Mouse (Mus musculus) adrenal gland, adult 8-10 months (tissue): ENCODE measurements around the gene Tnnc2. TPM values are rescaled to one million over a fixed set of nuclear protein-coding genes. Genes with fewer than 3 reads are reported as not detected.
"Not testable (repeated sequence)": the region's sequence is repeated elsewhere in the genome, so short reads cannot be mapped to it uniquely, and the experiment has no call there.

ENCODE experiments used
- DNase-seq: peaks from one replicate; pipeline ENCODE4 v3.0.0; 2022
- total RNA-seq, 4 experiments: library from RNA; stranded (reverse); gene quantifications; 2 replicates each; pipeline ENCODE4 v1.2.4; 2022

The Tnnc2 gene
- not detected for total RNA-seq

- no peak for DNase-seq
These were observed at the start of gene Tnnc2 for GRCm38 (mm10) chr2:164779481-164780086. Gene Tnnc2, minus strand, starts transcription at chr2:164779967.

DNA sequence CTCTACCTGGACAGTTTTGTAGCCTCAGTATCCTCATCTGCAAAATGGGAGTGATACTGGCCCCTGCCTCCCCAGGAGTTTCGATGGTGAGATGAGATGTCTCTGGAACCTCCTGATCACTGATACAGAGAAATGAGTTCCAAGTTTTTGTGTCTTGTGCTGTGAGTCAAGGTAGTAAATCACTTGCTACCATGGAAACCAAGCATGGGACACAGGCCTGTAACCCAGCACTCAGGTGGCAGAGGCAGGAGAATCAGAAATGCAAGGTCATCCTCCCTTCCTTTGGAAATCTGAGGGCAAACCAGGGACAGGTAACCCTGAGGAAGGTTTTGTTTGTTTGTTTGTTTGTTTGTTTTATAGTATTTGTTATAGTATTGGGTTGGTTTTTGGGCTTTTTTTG lies 49.3 kb upstream of the Tnnc2 start:
- DNase-seq: no peak

DNA sequence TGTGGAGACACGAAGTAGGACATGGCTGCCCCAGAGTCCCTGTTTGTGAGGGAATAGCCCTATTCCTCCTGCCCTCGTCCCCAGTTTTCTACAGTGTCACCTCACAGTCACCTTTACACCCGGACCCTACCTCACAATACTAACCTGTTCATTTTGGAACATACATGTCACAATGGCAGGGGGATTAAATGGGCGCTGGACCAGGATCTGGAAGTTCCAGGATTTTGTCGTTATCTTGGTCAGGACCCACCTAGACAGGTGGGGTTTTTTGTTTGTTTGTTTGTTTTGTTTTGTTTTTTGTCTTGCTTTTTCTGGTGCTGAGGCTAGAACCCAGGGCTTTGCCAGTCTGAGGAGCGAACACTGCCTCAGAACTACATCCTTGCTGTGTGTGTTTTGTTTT lies 48.7 kb upstream of the Tnnc2 start, which contains the start of gene Spata25:
Gene Spata25 (minus strand): TSS at position 101 of the 400 bp plus-strand sequence.
- DNase-seq: no peak

DNA sequence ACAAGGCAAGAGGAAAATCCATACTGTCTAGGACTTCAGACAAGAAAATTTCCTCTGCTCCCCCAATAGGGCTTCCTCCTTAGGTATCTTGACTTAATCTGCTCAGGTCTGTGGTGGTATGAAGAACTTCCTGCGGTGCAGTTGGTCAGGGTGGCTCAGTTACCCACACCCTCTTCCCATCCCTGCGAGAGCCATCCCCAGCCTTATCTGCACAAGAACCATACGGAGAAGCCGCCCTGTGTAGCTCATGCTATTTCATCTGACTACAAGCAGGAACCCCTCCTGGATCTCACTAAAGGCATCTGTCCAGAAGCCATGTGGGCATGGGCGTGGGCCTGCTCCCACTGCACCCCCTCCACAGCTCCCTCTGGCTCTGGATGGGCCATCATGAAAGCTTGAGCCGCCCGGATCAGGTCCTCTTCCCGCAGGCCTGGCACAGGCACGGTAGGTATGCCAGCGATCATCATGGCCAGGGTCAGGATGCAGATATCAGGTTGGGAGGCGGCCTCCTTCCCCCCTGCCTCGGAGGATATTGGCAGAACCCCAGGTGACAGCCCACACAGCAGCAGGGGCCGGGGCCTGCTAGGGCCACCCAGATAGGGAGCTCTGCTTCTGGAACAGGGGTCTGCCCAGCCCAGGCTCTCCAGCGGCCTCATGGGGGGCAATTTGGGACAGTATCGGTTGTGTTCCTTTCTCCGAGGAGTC lies 47.5 kb upstream of the Tnnc2 start:
- no peak for DNase-seq

GRCm38 (mm10) chr2:164825521-164825920 lies 45.8 kb upstream of the Tnnc2 start:
- no peak for DNase-seq

GRCm38 (mm10) chr2:164823969-164824368 lies 44.2 kb upstream of the Tnnc2 start:
- DNase-seq: no peak

GRCm38 (mm10) chr2:164823181-164823585 lies 43.4 kb upstream of the Tnnc2 start:
- DNase-seq: no peak

- DNase-seq: peak; percentile 99
These were observed 42.9 kb upstream of the Tnnc2 start, which contains the start of gene Zswim1 for GRCm38 (mm10) chr2:164822636-164823165. Gene Zswim1, plus strand, starts transcription at chr2:164822686.

DNA sequence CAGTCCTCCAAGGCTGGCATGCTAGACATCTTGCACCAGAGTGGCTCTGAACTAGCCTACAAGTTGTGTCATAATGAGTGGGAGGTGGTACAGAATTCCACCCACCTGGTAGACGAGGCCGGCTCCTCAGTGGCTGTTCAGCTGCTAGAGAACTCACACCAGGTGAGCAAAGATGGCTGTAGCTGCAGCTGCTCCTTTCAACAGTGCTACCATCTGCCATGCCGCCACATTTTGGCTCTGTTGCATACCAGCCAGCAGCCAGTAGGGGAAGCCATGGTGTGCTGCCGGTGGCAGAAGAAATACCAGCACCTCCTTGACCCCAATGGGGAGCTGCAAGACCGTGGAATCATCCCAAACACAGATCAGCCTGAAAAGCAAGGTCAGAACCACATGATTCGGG lies 41.3 kb upstream of the Tnnc2 start:
- no peak for DNase-seq

- DNase-seq: no peak
These were observed 37.9 kb upstream of the Tnnc2 start for GRCm38 (mm10) chr2:164817703-164818102.

- no peak for DNase-seq
These were observed 37.4 kb upstream of the Tnnc2 start for GRCm38 (mm10) chr2:164817206-164817605.

DNA sequence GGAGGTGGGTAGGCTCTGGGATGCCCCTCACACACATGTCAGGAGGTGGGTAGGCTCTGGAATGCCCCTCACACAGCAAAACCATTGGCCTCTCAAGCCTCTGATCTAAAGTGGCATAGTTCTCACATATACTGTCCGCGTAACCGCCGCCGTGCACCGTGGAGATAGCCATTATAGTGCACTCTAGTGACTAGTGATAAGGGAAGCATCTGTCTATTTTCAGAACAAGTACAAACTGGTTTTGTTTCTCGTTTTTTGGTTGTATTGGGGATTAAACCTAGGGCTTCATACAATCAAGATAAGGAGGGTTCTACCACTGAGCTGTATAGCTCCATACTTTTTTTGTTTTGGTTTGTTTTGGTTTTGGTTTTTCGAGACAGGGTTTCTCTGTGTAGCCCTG lies 36.1 kb upstream of the Tnnc2 start:
- no peak for DNase-seq

- DNase-seq: no peak
These were observed 35.6 kb upstream of the Tnnc2 start for GRCm38 (mm10) chr2:164815348-164815747.

DNA sequence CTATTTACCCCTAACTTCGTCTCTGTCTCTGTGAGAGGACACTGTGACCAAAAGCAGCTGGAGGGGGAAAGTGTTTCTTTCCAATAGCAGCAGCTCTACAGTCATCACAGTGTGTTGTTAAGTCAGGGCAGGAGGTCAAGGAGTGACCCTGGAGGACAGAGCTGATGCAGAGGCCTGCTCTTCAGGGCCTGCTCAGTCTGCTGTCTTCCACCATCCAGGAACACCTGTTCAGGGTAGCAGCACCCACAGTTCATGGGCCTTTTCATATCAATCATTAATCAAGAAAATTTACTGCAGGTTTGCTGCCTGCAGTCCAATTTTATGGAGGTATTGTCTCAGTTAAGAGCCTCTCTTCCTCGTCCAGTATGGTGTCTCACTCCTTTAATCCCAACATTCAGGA lies 33.8 kb upstream of the Tnnc2 start:
- no peak for DNase-seq

- no peak for DNase-seq
These were observed 26.8 kb upstream of the Tnnc2 start for GRCm38 (mm10) chr2:164806614-164807013.

DNA sequence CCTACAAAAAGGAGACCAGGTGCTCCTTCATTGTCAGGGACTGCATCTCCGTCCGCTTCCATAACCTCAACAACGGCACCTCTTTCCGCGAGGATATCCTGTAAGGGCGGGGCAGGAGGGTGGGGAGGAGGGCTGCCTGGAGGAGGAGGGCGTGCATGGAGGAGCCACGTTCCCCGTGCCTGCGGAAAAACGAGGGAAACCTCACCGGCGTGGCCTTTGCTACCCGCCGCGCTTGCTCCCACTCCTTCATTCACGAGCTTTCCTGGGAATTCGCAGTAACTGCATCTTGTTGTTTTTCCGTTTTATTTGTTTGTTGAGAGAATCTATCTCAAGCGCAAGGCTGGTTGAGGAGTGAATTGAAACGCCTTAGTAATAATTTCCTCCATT lies 25.6 kb upstream of the Tnnc2 start:
- no peak for DNase-seq

GRCm38 (mm10) chr2:164804533-164805331 lies 25.0 kb upstream of the Tnnc2 start, which contains the start of the genes Acot8 and Zswim3:
Gene Acot8, minus strand, starts transcription at chr2:164804882.
Gene Zswim3, plus strand, starts transcription at chr2:164805098.
- peak; percentile 98 for DNase-seq

DNA sequence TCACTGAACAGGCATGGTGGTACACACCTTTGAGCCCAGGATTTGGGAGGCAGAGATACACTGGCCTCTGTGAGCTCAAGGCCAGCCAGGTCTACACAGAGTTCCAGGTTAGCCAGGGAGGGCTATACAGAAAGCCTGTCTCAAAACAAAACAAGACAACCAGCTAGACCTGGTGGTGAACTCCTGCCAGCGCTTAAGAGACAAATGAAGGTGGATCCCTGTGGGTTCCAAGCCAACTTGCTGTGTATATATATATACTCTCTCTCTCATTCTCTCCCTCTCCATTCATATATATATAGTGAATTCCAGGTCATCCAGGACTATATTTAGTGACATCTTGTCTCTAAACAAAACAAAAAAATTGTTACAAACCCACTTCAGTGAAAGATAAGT lies 24.1 kb upstream of the Tnnc2 start:
- no peak for DNase-seq

DNA sequence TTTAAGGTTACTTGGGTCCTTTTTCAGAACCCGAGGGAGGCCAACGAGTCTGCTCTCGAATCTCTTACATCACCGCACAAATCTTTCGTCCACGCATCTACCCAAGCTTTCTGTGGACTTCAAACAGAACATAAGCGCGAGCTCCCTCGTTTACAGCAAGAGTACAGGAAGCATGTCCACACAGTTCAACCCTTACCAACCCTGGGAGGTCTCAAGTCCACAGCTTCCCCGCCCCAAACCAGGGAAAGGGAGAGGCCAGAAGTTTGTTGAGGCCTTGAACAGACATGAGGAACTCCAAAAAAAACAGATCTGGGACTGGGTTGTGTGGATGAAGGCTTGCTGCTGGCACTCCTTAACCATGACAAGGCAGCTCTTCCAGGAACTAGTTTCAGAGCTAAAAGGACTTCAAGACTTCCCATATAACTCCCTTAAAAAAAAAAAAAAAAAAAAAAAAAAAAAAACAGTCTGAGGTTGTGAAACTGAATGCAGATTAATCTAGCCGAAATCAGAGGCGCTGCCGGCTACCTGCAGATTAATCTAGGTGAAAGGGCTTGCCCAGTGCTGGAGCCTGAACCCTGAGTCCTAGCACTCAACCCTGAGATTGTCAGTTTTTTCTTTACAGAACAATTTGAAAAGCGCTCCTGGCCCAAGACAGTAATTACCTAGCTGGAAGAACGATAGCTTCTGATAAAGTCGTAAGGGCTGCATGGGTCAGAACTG lies 23.6 kb upstream of the Tnnc2 start:
- no peak for DNase-seq

- DNase-seq: no peak
These were observed 20.7 kb upstream of the Tnnc2 start for GRCm38 (mm10) chr2:164800252-164801004.

DNA sequence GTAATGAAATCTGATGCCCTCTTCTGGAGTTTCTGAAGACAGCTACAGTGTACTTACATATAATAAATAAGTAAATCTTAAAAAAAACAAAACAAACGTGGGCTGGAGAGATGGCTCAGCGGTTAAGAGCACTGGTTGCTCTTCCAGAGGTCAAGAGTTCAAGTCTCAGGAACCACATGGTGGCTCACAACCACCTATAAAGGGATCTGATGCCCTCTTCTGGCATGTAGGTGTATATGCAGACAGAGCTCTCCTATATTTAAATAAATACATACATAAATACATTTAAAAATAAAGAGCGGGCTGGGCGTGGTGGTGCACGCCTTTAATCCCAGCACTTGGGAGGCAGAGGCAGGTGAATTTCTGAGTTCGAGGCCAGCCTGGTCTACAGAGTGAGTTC lies 18.8 kb upstream of the Tnnc2 start:
- not testable (repeated sequence) for DNase-seq

DNA sequence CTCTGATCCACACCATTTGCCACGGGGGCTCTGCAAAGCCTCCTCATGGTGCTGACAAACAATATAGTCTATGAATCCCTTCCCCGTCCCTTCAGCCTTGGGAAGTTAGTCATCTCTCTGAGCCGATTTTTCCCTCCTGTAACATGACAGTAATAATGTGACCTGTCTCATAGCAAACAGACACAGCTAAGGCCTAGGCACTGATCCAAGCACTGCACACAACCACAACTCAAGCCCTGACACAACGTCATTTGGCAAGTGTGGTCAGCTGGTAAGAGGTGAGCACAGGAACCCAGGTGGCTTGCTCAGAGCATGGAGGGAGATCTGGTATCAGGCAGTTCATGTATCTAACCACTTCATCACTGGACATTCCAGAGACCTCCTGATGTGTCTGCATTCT lies 16.1 kb upstream of the Tnnc2 start:
- no peak for DNase-seq
